Mouse (Mus musculus) cerebellum, postnatal 10 days (tissue): ENCODE results near the gene Gm9733.
"Not testable (repeated sequence)": the region's sequence is repeated elsewhere in the genome, so short reads cannot be mapped to it uniquely, and the experiment has no call there.

Experiments
- DNase-seq, 2 experiments: peaks; one replicate each; pipeline ENCODE4 v3.0.0; 2021; ENCODE audit warnings: mixed read lengths in 2 of 2

Gm9733 gene

DNA sequence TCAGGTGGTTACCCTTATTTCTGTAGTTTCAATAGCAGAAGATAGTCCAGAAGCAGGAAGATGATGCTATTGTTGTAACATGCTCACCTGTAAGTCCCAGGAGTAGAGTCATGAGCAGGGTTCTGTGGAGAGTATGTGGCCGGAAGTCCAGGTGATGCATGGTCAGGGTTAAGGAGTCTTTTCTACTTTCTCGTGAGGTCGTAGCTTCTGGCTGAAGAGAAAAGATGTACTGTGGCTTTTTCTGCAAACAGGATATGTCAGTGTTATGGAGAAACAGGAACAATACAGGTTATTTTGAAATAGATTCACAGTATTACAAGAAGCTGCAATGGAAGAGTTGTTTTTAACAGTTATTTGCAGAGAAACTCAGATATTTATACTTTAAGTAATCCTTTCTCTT lies at the start of gene Gm9733:
Gene Gm9733 (minus strand): TSS at position 240 of the 400 bp plus-strand sequence.
- DNase-seq = no peak

- DNase-seq = not testable (repeated sequence)
These were observed 23.6 kb upstream of the Gm9733 start for GRCm38 (mm10) chr3:15355690-15356089.

DNA sequence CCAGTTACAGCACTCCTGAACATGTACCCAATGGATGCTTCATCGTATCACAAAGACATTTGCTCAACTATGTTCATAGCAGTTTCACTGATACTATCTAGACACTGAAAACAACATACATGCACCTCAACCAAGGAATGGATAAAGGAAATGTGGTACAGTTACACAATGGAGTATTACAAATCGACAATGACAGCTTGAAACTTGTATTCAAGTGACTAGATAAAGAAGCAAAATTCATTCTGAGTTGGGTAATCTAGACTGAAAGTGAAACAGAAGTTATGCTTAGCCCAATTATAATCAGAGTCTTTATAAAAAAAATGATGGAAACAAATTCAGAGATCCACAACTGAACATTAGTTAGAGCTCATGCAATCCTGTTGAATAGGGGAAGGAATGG lies 18.2 kb upstream of the Gm9733 start:
- DNase-seq = not testable (repeated sequence)

- not testable (repeated sequence) for DNase-seq
These were observed 13.5 kb upstream of the Gm9733 start for GRCm38 (mm10) chr3:15345606-15346005.

DNA sequence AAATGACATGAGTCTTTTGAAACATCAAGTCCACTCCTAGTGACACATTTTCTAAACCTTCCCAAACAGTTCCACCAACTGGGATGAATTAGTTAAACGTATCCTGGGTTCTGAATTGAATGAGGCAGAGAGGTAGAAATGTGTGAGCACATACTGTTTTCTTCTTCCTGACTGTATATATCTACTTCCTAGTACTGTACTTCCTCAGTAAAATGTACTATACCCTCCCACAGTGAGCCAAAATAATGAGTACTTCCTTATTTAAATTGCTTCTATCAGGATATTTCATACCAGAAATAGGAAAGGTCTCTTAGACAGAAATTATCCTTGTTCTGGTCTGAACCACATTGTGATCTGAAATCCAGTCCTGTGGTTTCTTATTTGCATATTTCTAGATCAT lies 8.2 kb upstream of the Gm9733 start:
- DNase-seq = no peak

DNA sequence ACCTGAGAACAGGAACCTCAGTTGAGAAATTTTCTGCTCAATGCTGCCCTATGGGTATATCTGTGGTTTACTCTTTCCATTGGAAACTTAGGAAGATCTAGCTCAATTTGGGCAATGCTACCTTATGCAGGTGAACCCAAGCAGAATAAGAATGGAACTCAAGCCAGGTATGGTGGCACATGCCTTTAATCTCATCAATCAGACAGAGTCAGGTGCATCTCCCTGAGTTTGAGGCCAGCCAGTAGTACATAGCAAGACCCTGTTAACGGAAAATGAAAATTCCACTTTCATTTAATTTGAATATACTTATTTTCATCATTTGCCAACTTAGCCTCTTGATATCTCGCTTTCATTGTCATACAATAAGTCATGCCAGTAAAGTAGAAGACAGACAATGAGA lies 2.1 kb upstream of the Gm9733 start:
- DNase-seq = no peak

DNA sequence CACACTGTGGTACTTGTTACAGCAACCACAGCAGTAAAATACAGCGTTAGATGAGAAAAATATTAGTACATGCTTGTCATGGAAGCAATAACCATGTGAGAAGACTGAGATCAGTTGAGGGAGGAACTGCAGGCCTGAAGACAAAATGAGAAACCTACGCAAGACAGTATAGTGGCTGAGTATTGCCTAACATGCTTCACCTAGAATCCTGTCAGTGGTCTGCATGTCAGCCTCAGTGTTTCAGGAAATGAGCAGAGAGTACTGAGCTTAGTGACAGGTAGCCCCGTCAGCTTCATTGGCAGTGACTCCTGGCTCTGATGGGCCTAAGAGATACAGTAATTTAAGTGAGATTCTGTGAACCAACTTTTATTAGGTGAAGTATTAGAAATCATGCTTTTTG lies 557 bp downstream of the Gm9733 start:
- no peak for DNase-seq

DNA sequence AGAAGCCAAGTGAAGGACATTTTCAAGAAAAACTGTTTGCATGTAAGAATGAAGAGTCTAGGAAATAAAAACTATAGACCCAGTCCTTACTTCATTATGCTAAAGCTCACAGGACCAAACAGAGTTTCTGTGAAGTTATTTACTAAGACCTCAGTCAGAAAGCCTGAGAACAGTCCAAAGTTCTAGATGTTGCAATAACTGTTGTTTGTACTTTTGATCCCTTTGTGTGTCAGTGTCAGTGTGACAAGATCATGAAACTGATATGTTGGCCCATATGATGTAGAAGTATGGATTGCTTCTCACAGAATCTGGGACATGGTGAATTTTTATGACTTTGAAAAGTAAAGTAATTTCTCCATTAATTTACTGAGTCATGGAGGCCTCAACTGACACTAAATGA lies 2.6 kb downstream of the Gm9733 start:
- no peak for DNase-seq

GRCm38 (mm10) chr3:15284424-15285328 lies 47.4 kb downstream of the Gm9733 start:
- no peak for DNase-seq

DNA sequence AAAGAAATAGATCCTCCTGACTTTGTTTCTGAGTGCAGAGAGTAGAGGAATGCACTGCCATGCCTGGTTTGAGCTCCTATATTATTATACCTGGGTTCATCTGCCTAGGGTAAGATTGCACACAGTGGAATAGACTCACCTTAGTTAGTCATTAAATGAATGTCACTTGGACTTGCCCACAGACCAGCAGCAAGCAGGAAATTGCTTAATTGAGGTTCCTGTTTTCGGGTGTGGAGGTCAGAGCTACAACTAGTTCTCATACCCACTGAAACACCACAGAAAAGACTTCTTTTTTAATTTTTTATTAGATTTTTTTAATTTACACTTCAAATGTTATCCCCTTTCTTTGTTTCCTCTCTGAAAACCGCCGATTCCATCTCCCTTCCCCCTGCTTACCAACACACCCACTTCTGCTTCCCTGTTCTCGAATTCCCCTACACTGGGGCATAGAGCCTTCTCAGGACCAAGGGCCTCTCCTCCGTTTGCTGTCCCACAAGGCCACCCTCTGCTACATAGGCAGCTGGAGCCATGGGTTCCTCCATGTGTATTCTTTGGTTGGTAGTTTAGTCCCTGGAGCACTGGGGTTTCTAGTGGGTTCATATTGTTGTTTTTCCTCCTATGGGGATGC lies 56.1 kb downstream of the Gm9733 start:
- DNase-seq = no peak

DNA sequence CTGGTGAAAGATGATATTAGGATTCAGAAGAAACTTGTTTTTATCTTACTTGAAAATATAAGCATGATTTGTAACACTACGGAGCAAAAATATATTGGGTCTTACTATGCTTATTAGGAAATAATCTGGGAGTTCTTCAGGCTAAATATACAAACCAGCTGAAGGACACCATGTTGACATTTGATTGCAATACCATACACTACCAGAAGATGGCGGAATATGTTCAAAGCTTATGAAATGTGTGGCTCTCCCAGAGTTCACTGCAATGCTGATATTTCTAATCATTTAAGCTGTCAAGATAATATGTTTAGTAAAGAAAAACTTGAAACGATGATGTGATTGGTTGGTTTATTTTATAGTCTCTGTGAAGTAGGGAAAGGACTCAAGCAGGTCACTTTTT lies 67.7 kb downstream of the Gm9733 start:
- peak; percentile 18 to 64 for DNase-seq

- peak in 1 of 2 experiments; percentile 1 for DNase-seq
These were observed 76.4 kb downstream of the Gm9733 start for GRCm38 (mm10) chr3:15255726-15256125.
